Mouse (Mus musculus) megakaryocyte, adult 5-6 weeks (primary cell): ENCODE data around the gene Kcna7. TPM values are rescaled to one million over a fixed set of nuclear protein-coding genes. Genes with fewer than 3 reads are reported as not detected.
A peak's percentile ranks its signal among the peaks of the same experiment; 100 is the strongest.

Experiments used
- ATAC-seq: 2 replicates; pipeline ENCODE4 v1.8.0; 2016; ENCODE audit warnings: mild to moderate bottlenecking, inconsistent platforms; ENCODE audit not compliant: poor library complexity, severe bottlenecking
- total RNA-seq, 2 experiments: library from RNA; stranded (forward) in 1 of 2; stranded (reverse) in 1 of 2; fragments of 153-499, 151-499 nt in 1 of 2; fragments of 221-1000, 200-1000 nt in 1 of 2; gene quantifications; 2 replicates each; pipeline versions ENCODE4 v1.2.3 to v1.2.4; 2015 to 2017

The Kcna7 gene
- total RNA-seq, 2 experiments from 2014 or later: not detected

GRCm38 (mm10) chr7:45419859-45420614, 14.6 kb downstream of the Kcna7 start:
- ATAC-seq: no peak

GRCm38 (mm10) chr7:45420615-45420919, 15.1 kb downstream of the Kcna7 start, which contains the start of gene Lhb:
Lhb (plus strand) TSS chr7:45420820.
- no peak for ATAC-seq

- ATAC-seq: no peak
Measured at GRCm38 (mm10) chr7:45421194-45421593, 15.7 kb downstream of the Kcna7 start.

- ATAC-seq: no peak
Measured at GRCm38 (mm10) chr7:45426556-45426955, 21.1 kb downstream of the Kcna7 start.

GRCm38 (mm10) chr7:45433835-45434202, 28.4 kb downstream of the Kcna7 start:
- ATAC-seq: no peak

GRCm38 (mm10) chr7:45434203-45435015, 29.0 kb downstream of the Kcna7 start, which contains the start of gene Gys1:
Gys1 (plus strand) TSS chr7:45434844.
- peak; percentile 93 for ATAC-seq

- ATAC-seq: no peak
Measured at GRCm38 (mm10) chr7:45435038-45435437, 29.6 kb downstream of the Kcna7 start.

- ATAC-seq: no peak
Measured at GRCm38 (mm10) chr7:45436444-45436843, 31.0 kb downstream of the Kcna7 start.

GRCm38 (mm10) chr7:45437046-45437445, 31.6 kb downstream of the Kcna7 start:
- ATAC-seq: no peak

- no peak for ATAC-seq
Measured at GRCm38 (mm10) chr7:45437521-45438276, 32.2 kb downstream of the Kcna7 start, which contains the start of gene Ruvbl2. Ruvbl2 (minus strand) TSS chr7:45438096.

- no peak for ATAC-seq
Measured at GRCm38 (mm10) chr7:45443526-45444420, 38.3 kb downstream of the Kcna7 start.

GRCm38 (mm10) chr7:45446589-45446988, 41.1 kb downstream of the Kcna7 start:
- no peak for ATAC-seq

GRCm38 (mm10) chr7:45447325-45447990, 42.0 kb downstream of the Kcna7 start:
- ATAC-seq: peak; percentile 45

GRCm38 (mm10) chr7:45449974-45450373, 44.5 kb downstream of the Kcna7 start:
- no peak for ATAC-seq

- peak; percentile 98 for ATAC-seq
Measured at GRCm38 (mm10) chr7:45451344-45451982, 46.0 kb downstream of the Kcna7 start.

- ATAC-seq: no peak
Measured at GRCm38 (mm10) chr7:45454971-45455370, 49.5 kb downstream of the Kcna7 start.

GRCm38 (mm10) chr7:45455932-45456696, 50.7 kb downstream of the Kcna7 start:
- ATAC-seq: no peak

GRCm38 (mm10) chr7:45456721-45457203, 51.3 kb downstream of the Kcna7 start:
- no peak for ATAC-seq
